Mouse (Mus musculus) heart, embryonic 14.5 days (tissue): Measurements from ENCODE around the gene Hsd17b1. TPM values are rescaled to one million over a fixed set of nuclear protein-coding genes. Genes with fewer than 3 reads are reported as not detected.

ENCODE experiments used
- ATAC-seq: fragments of 200-750 bp; cut with Nextera tagmentation; 2 replicates; pipeline ENCODE4 v1.8.0; 2017; ENCODE audit warnings: low read depth, moderate TSS enrichment; ENCODE audit not compliant: insufficient number of reproducible peaks, insufficient read depth, low FRiP score
- H3K27ac ChIP-seq, 2 experiments: fragments of 200-500 bp in 1 of 2; fragments of 300-500 bp in 1 of 2; sonication (generic) in 1 of 2; replicated peaks in 1 of 2; 2 replicates each; pipeline ENCODE4 v1.5.1; 2012 to 2014; ENCODE audit warnings: low read depth in 2 of 2, low read length in 2 of 2, control low read depth in 1 of 2, mild to moderate bottlenecking in 1 of 2, mixed read lengths in 1 of 2; ENCODE audit not compliant: control insufficient read depth in 1 of 2, insufficient read depth in 1 of 2
- H3K27me3 ChIP-seq: fragments of 300-500 bp; sonication (generic); 2 replicates; pipeline ENCODE4 v1.6.1; 2014; ENCODE audit warnings: mild to moderate bottlenecking, low read length, control low read depth; ENCODE audit not compliant: control insufficient read depth, insufficient read depth
- H3K36me3 ChIP-seq: fragments of 300-500 bp; sonication (generic); 2 replicates; pipeline ENCODE4 v1.6.1; 2014; ENCODE audit warnings: mild to moderate bottlenecking, control low read depth, low read length, mixed read lengths; ENCODE audit not compliant: control insufficient read depth, insufficient read depth
- H3K4me1 ChIP-seq, 2 experiments: fragments of 200-500 bp in 1 of 2; fragments of 300-500 bp in 1 of 2; sonication (generic) in 1 of 2; 2 replicates each; pipeline ENCODE4 v1.6.1; 2012 to 2014; ENCODE audit warnings: low read length in 2 of 2, control low read depth in 1 of 2, mixed read lengths in 1 of 2; ENCODE audit not compliant: control insufficient read depth in 2 of 2, insufficient read depth in 2 of 2
- H3K4me2 ChIP-seq: fragments of 300-500 bp; sonication (generic); 2 replicates; pipeline ENCODE4 v1.6.1; 2014; ENCODE audit warnings: mild to moderate bottlenecking, low read length
- H3K4me3 ChIP-seq, 2 experiments: fragments of 200-500 bp in 1 of 2; fragments of 300-500 bp in 1 of 2; sonication (generic) in 1 of 2; 2 replicates each; pipeline ENCODE4 v1.5.1; 2012 to 2014; ENCODE audit warnings: low read length in 2 of 2, mild to moderate bottlenecking in 2 of 2, control low read depth in 1 of 2, low read depth in 1 of 2, moderate library complexity in 1 of 2; ENCODE audit not compliant: control insufficient read depth in 1 of 2, insufficient read depth in 1 of 2
- H3K9ac ChIP-seq: fragments of 300-500 bp; sonication (generic); 2 replicates; pipeline ENCODE4 v1.6.1; 2014; ENCODE audit warnings: mild to moderate bottlenecking, low read length
- H3K9me3 ChIP-seq: fragments of 300-500 bp; sonication (generic); 2 replicates; pipeline ENCODE4 v1.6.1; 2016; ENCODE audit warnings: low read length, control low read depth; ENCODE audit not compliant: control insufficient read depth
- WGBS: fragments of 180-500 bp; shearing (Covaris S2); extraction: QIAGEN DNeasy Blood & Tissue Kit; methylation state at CpG from one replicate; pipeline ENCODE4 v1.1.7; 2014; 5-methylcytosine and 5-hydroxymethylcytosine counted together
- polyA plus RNA-seq: library from polyadenylated mRNA; unstranded; fragments of >200 nt; fragmentation: Nextera tagmentation; extraction: Ambion mirVana; gene quantifications from 2 replicates; pipeline ENCODE4 v1.2.1, GENCODE M21; 2014

Gene Hsd17b1
- polyA plus RNA-seq, 1 experiment from 2014 or later = 0.30 TPM

DNA sequence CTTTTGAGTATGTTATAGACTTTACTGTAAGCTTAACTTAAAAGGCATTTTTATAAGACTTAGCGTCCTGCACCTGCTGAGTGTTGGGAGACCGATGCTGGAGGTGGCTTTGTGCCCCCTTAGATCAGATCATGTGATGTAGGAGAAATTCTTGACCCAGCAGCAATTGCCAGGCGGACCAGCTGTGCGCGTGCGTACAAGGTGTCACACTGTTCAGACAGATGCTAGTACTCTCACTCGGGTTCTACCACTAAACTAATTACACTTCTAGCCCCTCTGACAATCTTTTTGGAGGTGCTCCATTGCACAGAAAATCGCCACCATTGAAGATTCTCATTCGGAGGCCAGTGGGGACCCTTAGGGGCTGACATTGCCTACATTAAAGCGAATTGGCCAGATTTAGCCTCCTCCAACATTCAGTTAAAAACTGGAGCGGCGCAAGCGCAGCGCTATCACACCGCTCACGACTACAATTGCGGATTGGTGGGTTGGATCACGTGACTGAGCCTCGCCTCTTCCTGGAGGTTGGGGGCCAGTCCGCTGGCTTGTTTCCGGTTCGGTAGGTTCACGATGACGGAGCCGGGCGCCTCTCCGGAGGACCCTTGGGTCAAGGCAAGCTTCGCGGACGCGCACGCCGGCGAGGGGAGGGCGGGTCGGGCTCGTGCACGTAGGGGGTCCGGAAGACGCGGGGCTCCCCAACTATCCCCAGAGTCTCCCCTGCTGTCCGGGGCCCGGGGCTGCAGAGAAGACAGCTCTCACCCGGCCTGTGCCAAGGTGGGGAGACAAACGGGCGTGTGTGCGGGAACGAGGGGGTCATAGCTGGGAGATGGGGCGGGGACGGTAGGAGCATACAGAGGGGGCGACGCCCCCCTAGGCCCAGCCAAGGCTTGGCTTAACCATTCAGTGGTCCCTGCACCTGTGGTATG lies 8.8 kb downstream of the Hsd17b1 start, which contains the start of gene Mlx:
TSS of gene Mlx (plus strand) at position 522 of the 926 bp plus-strand sequence.
- Histone ChIP-seq H3K4me1 (peaks cover 16 to 22% of the 10 kb centered on the region in 2 experiments), H3K9me3 (no peaks in the 10 kb centered on the region), H3K36me3 (peaks cover 52% of the 10 kb centered on the region), H3K4me2 (peak within 1 kb of the TSS; percentile 90), H3K9ac (peak within 1 kb of the TSS; percentile 82), H3K4me3 (peak within 1 kb of the TSS; percentile 69), H3K27me3 (no peaks in the 10 kb centered on the region), H3K27ac (peak within 1 kb of the TSS; percentile 80 to 81)
- peak; percentile 75 for ATAC-seq
- 1% methylated on average over 52 of the region's 52 CpGs for WGBS

- Histone ChIP-seq H3K4me2 (peak overlapping the region; percentile 90), H3K36me3 (peaks cover 59% of the 10 kb centered on the region), H3K4me3 (peak overlapping the region; percentile 69), H3K27me3 (no peaks in the 10 kb centered on the region), H3K9me3 (no peaks in the 10 kb centered on the region), H3K27ac (peak overlapping the region; percentile 11 to 80; a peak in 3 of 4 replicates), H3K9ac (peak overlapping the region; percentile 82), H3K4me1 (peaks cover 15 to 22% of the 10 kb centered on the region in 2 experiments)
- WGBS = 11% methylated on average over 8 of the region's 8 CpGs
- ATAC-seq = no peak
These were observed 9.5 kb downstream of the Hsd17b1 start for GRCm38 (mm10) chr11:101087682-101088055.

DNA sequence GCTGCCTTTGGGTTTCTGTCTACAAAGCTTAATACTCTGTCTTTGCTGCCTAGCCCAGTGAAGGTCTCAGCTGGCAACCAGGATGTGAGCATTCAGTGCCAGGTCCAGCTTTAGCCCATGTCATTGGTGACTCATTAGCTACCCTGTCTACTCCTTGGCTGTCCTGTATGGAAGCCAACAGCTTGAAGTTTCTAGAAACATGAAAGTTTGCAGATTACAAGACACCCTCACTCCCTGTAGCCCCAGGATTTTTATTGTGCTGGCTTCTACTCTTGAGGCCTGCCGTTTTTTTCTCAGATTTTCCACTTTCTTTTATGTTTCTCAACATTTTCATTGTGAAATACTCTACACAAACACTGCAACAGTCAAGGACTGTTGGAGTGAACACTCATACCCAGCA lies 11.7 kb downstream of the Hsd17b1 start:
- no peaks in the 10 kb centered on the region for H3K9me3 ChIP-seq
- H3K27ac ChIP-seq = no peak overlapping the region
- WGBS = 88% methylated on average over 1 of the region's 1 CpGs

DNA sequence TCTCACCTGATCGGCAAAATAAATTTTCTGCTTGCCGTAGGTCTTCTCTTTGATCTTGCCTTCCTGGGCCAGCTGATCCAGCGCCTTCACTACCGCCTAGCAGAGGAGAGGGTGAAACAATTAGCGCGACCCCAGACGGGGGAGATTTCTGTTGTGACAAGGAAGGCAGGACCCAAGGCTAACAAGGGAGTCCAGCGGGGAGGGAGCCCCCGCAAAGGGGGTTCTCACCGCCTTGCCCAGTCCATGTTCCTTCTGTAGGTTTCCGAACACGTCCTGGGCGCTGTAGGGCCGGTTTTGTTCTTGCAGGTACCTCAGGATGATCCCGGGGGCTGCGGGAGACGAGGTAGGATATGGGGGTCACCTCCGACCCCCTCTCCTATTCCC lies 16.7 kb downstream of the Hsd17b1 start:
- H3K9ac ChIP-seq = peak overlapping the region; percentile 90
- no peaks in the 10 kb centered on the region for H3K9me3 ChIP-seq
- H3K4me3 ChIP-seq = peak overlapping the region; percentile 57 to 73
- ATAC-seq = no peak
- H3K27ac ChIP-seq = peak overlapping the region in 1 of 2 experiments; percentile 99; a peak in 1 of 4 replicates
- peaks cover 5 to 7% of the 10 kb centered on the region in 2 experiments; a peak in 3 of 4 replicates for H3K4me1 ChIP-seq
- peak overlapping the region; percentile 91 for H3K4me2 ChIP-seq
- under 1% methylated on average over 18 of the region's 18 CpGs for WGBS
- no peaks in the 10 kb centered on the region for H3K27me3 ChIP-seq
- H3K36me3 ChIP-seq = peaks cover 75% of the 10 kb centered on the region

More for the DNA sequence above, 11.7 kb downstream of the Hsd17b1 start:
- ATAC-seq = no peak
- no peak overlapping the region for H3K4me3 ChIP-seq
- no peaks in the 10 kb centered on the region for H3K27me3 ChIP-seq
- peaks cover 13 to 21% of the 10 kb centered on the region in 2 experiments for H3K4me1 ChIP-seq
- H3K36me3 ChIP-seq = peaks cover 64% of the 10 kb centered on the region
- H3K4me2 ChIP-seq = no peak overlapping the region
- H3K9ac ChIP-seq = no peak overlapping the region

GRCm38 (mm10) chr11:101095314-101096024 lies 17.3 kb downstream of the Hsd17b1 start, which contains the start of gene Psmc3ip:
Gene Psmc3ip, minus strand, starts transcription at chr11:101095436.
- peak within 1 kb of the TSS; percentile 91 for H3K4me2 ChIP-seq
- peaks cover 75% of the 10 kb centered on the region for H3K36me3 ChIP-seq
- no peaks in the 10 kb centered on the region for H3K27me3 ChIP-seq
- H3K4me1 ChIP-seq = peaks cover 5 to 7% of the 10 kb centered on the region in 2 experiments; a peak in 3 of 4 replicates
- peak within 1 kb of the TSS; percentile 89 to 99 for H3K27ac ChIP-seq
- ATAC-seq = peak; percentile 88
- no peaks in the 10 kb centered on the region for H3K9me3 ChIP-seq
- peak within 1 kb of the TSS; percentile 90 for H3K9ac ChIP-seq
- peak within 1 kb of the TSS; percentile 57 to 73 for H3K4me3 ChIP-seq
- under 1% methylated on average over 43 of the region's 43 CpGs for WGBS

- Histone ChIP-seq H3K27ac (no peak overlapping the region), H3K36me3 (peaks cover 75% of the 10 kb centered on the region), H3K4me1 (peaks cover 5 to 7% of the 10 kb centered on the region in 2 experiments; a peak in 3 of 4 replicates), H3K9ac (no peak overlapping the region), H3K4me3 (no peak overlapping the region), H3K27me3 (no peaks in the 10 kb centered on the region), H3K4me2 (no peak overlapping the region), H3K9me3 (no peaks in the 10 kb centered on the region)
- WGBS = 91% methylated on average over 8 of the region's 8 CpGs
- no peak for ATAC-seq
These were observed 20.0 kb downstream of the Hsd17b1 start for GRCm38 (mm10) chr11:101098231-101098630.

- Histone ChIP-seq H3K4me1 (no peaks in the 10 kb centered on the region), H3K9me3 (no peaks in the 10 kb centered on the region), H3K36me3 (peaks cover 85% of the 10 kb centered on the region), H3K9ac (no peak overlapping the region), H3K4me3 (no peak overlapping the region), H3K4me2 (no peak overlapping the region), H3K27ac (no peak overlapping the region), H3K27me3 (no peaks in the 10 kb centered on the region)
- WGBS = 91% methylated on average over 5 of the region's 5 CpGs
- no peak for ATAC-seq
These were observed 24.8 kb downstream of the Hsd17b1 start for GRCm38 (mm10) chr11:101103011-101103410.
